Mouse (Mus musculus): ENCODE data around the gene Eif3a.

The Eif3a gene

GRCm38 (mm10) chr19:60790551-60791161 is at the start of gene Eif3a:
Gene Eif3a, minus strand, starts transcription at chr19:60790658.
- DNase-seq (ENCODE audit: low read depth, low spot score) = peak; percentile 87

GRCm38 (mm10) chr19:60837747-60838146 is 47.3 kb upstream of the Eif3a start:
- peak; percentile 28 for DNase-seq (ENCODE audit: low read depth, low spot score)

DNA sequence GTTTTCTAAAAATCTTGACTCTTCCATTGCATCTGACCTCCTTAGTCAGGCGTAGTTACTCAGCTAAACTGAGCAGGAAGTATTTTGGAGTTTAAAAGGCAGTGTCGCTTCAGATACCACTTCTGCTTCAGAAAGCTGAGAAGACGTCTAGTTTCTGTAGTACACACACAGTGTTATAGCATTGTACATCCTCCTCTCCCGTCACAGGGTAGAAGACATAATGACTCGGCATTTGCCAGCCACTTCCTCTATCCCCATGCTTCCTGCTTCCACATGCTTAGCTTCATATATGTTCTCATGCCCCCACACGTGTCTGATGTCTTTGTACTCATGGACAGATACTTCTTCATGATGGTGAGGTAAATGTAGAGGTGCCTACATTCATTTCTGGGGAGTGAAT is 28.2 kb upstream of the Eif3a start:
- DNase-seq (ENCODE audit: low read depth, low spot score) = no peak

- DNase-seq (ENCODE audit: low read depth, low spot score) = no peak
Observed at GRCm38 (mm10) chr19:60813133-60813532, 22.7 kb upstream of the Eif3a start.

GRCm38 (mm10) chr19:60812036-60812389 is 21.6 kb upstream of the Eif3a start:
- DNase-seq (ENCODE audit: low read depth, low spot score) = no peak

GRCm38 (mm10) chr19:60811098-60812035 is 20.9 kb upstream of the Eif3a start, which contains the start of gene Fam45a:
Gene Fam45a, plus strand, starts transcription at chr19:60811585.
- DNase-seq (ENCODE audit: low read depth, low spot score) = peak; percentile 80

DNA sequence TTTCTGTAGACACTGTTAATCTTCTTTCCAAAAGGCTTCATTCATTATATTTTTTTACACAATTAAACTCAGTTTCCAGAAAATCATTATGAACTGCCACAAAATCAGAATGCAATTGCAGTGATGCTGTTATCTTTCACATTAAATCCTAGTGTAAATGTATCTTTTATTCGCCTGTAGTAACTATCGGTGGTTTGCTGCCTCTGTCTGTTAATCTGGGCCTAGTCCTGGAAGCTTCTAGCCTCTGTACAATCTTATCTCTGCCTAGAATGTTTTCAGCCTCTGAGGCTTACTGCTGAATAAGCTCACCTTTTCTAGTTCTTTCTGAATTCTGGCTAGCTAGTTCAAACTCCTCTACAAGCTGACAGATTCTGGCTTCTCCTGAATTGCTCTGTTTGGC is 19.5 kb upstream of the Eif3a start:
- DNase-seq (ENCODE audit: low read depth, low spot score) = no peak

DNA sequence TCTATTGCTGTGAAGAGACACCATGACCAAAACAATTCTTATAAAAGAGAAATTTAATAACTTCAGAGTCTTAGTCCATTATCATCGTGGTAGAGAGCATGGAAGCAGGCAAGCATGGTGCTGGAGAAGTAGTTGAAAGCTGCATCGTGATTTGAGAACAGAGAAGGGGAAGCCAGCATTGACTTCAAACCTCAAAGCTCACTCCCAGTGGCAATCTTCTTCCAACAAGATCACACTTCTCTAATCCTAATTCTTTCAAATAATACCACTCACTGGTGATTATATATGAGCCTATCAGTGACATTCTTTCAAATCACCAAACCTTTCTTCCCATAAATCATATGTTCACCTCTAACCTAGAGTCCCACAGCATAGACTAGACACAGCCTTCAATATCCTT is 14.4 kb upstream of the Eif3a start:
- no peak for DNase-seq (ENCODE audit: low read depth, low spot score)

DNA sequence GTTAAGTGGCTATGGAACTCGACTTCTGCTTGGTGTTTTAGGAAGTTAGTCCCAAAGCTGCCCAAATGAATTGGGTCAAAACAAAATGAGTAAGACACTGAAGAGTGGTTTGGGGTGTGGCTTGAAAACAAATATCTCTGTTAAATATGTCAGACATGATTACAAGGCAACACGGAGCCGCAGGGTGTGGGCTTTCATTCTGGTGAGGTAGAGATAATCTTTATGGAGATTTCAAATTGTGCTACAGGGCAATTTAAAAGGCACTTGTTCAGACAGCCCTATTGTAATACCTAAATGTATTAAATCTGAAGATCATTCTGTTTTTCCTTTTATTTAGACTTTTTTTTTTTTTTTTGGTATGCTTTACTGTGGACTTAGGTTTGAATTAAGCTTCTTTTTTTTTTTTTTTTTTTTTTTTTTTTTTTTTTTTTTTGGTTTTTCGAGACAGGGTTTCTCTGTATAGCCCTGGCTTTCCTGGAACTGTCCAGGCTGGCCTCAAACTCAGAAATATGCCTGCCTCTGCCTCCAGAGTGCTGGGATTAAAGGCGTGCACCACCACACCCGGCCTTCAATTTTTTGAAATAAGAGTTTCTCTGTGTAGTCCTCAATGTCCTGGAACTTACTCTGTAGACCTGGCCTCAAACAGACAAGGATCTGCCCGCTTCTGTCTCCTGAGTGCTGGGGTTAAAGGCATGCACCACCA is 9.6 kb upstream of the Eif3a start:
- DNase-seq (ENCODE audit: low read depth, low spot score) = no peak

DNA sequence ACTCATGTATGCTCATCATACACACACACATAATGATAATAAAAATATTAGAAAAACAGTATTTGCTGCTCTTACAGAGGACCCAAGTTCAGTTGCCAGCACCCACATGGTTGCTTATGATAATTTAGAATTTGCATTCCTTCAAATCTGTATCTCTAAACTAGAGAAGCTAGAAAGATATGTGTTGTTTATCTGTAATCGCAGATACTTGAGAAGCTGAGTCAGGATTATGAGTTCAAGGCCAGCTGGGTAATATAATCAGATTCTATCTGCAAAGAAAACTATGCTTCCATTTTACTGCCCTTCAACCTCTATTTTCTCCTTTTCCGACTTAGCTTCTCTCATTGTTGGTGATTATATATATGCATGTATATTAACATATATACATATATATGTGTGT is 7.0 kb upstream of the Eif3a start:
- DNase-seq (ENCODE audit: low read depth, low spot score) = no peak

DNA sequence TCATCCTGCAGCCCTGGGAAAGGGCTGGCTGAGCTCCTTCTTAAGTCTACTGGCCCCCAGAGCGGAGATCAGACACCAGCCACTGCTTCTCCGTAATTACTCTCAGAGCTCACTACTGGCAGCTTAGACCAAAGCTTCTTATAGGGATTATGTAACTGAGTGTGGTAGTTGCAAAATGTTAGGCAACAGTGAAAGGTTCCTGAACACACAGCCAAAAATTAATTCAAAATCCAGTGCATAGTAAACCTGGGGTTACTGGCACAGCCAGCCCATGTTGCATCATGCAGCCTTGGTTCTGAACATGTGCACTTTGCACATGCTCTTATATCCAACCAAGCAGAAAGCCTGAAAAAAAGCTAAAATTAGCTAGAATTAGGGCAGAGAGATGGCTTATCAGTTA is 4.8 kb upstream of the Eif3a start:
- DNase-seq (ENCODE audit: low read depth, low spot score) = no peak

DNA sequence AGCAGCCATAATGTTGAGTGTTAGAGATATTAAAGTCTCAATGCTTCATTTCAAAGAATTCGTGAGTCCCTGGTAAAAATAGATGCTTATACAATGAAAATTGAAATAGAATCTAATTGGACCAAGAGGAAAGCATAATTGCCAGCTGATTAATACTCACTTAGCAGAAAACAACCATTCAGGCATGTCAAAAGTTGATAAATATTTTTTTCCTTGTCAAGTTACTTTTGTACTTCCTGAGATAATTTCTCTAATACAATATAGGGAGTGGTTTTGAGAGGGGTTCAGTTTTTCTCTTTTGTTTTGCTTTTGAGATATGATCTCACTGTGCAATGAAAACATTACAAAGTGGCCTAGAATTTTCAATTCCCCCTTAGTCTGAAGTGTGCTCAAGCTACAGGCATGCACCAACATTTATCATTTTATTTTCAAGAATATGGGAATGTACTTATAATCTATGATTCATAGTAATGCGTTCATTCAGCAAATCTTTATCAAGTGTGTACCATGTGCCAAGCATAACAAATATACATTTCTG is 2.8 kb upstream of the Eif3a start:
- no peak for DNase-seq (ENCODE audit: low read depth, low spot score)

- DNase-seq (ENCODE audit: low read depth, low spot score) = no peak
Observed at GRCm38 (mm10) chr19:60791164-60791563, 706 bp upstream of the Eif3a start.

DNA sequence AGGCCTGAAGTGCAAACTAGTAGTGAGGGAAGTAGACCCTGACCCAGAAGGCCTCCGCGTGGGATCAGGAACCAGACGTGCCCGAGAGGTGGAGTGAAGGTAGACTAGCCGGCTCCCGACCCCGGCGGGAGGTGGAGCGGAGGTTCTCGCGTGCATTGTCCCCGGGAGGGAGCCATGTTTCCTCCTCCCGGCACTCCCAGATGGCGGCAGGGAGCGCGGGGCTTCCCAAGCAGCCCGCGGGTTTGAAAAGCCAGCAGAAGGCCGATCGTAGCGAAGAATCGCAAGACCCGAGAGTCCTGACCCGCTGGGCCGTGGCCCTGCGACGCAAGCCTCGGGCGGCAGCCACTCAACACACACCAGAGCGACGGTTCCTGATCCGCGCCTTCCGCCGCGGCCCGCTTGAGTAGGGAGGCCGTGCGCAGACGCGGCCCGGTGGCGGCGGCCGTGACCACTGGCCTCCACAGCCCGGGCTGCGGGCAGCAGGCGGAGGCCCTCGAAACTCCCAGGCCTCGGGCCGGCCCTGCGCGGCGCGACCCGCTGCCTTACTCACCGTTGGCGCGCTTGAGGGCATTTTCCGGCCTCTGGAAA is 445 bp downstream of the Eif3a start:
- no peak for DNase-seq (ENCODE audit: low read depth, low spot score)

GRCm38 (mm10) chr19:60789452-60789851 is 1.0 kb downstream of the Eif3a start:
- DNase-seq (ENCODE audit: low read depth, low spot score) = no peak

- no peak for DNase-seq (ENCODE audit: low read depth, low spot score)
Observed at GRCm38 (mm10) chr19:60788214-60788960, 2.1 kb downstream of the Eif3a start.

- no peak for DNase-seq (ENCODE audit: low read depth, low spot score)
Observed at GRCm38 (mm10) chr19:60787465-60788150, 2.9 kb downstream of the Eif3a start.

- no peak for DNase-seq (ENCODE audit: low read depth, low spot score)
Observed at GRCm38 (mm10) chr19:60784712-60785111, 5.7 kb downstream of the Eif3a start.

GRCm38 (mm10) chr19:60782034-60782433 is 8.4 kb downstream of the Eif3a start:
- no peak for DNase-seq (ENCODE audit: low read depth, low spot score)

- no peak for DNase-seq (ENCODE audit: low read depth, low spot score)
Observed at GRCm38 (mm10) chr19:60773366-60773765, 17.1 kb downstream of the Eif3a start.
